ENCODE assay signal across 17 mouse cellular contexts in genomic region chr11:68430662-68431061, GRCm38 (mm10). TPM values are rescaled to one million over a fixed set of nuclear protein-coding genes. Genes with fewer than 3 reads are reported as not detected.
DNase-seq lines count a peak whose midpoint lies in the region; ATAC-seq and TF ChIP-seq lines count a peak whose summit lies in the region.
"Had no signal": no experiment of that assay in that cellular context is flagged by ENCODE, and none has a peak within 500 bp of the region (broad histone marks: within the 10 kb centered on the region; RNA-seq: fewer than 3 reads in every experiment).

No protein-coding gene starts in this region.

- peaks cover 29% of the 10 kb centered on the region for H3K27me3 ChIP-seq in liver, embryonic 13.5 days
- H3K27me3 ChIP-seq in liver, embryonic 12.5 days (replicated peaks): peaks cover 54% of the 10 kb centered on the region
- peaks cover 13% of the 10 kb centered on the region for H3K27me3 ChIP-seq in liver, postnatal 0 days (ENCODE audit: insufficient read depth, low read length)

- no peak overlapping the region for H3K4me3 ChIP-seq in liver, embryonic 13.5 days (replicated peaks)
- H3K4me3 ChIP-seq in liver, embryonic 12.5 days: no peak overlapping the region
- 0 out of 2 replicates have a peak overlapping the region, but pooled peaks have one; percentile 56 for H3K4me3 ChIP-seq in liver, postnatal 0 days (ENCODE audit: low read depth, low read length)
- H3K4me3 ChIP-seq: left cerebral cortex, adult 2 months; midbrain, embryonic 13.5 days; neural tube, embryonic 13.5 days had no signal

- no peak; the same call in 1 of the 2 replicates for TF ChIP-seq CTCF in liver, postnatal 0 days (IDR thresholded peaks at IDR 0.05; ENCODE audit: low read depth)

- peak overlapping the region; percentile 61; the same call in 1 of the 2 replicates for H3K4me2 ChIP-seq in liver, embryonic 13.5 days
- H3K4me2 ChIP-seq in liver, embryonic 12.5 days: no peak overlapping the region
- H3K4me2 ChIP-seq in liver, postnatal 0 days (ENCODE audit: low read depth, low read length): peak overlapping the region; percentile 66

- WGBS in liver, embryonic 13.5 days (ENCODE audit: insufficient replicate concordance): 41% methylated on average over 5 of the region's 5 CpGs
- 41% methylated on average over 5 of the region's 5 CpGs for WGBS in liver, embryonic 12.5 days (ENCODE audit: insufficient replicate concordance)
- 29% methylated on average over 5 of the region's 5 CpGs for WGBS in liver, postnatal 0 days (ENCODE audit: insufficient replicate concordance)

- DNase-seq in liver, embryonic 13.5 days: no peak
- peak; percentile 41 for DNase-seq in T-cell, adult 2 months (ENCODE audit: low spot score)
- DNase-seq in liver, postnatal 0 days: peak; percentile 43
- peak; percentile 63 to 70 for DNase-seq in thymus, postnatal 10 days (ENCODE audit: low spot score in 2 of 2)
- no peak for DNase-seq in adrenal gland, postnatal 25 days
- DNase-seq in cerebellum, postnatal 25 days: no peak
- DNase-seq: cerebellum, postnatal 14 days; gastrocnemius, postnatal 14 days; lung, adult 18-20 months; right cerebral cortex, postnatal 14 days had no signal

- H3K9me3 ChIP-seq in liver, embryonic 13.5 days (replicated peaks): no peaks in the 10 kb centered on the region
- no peaks in the 10 kb centered on the region for H3K9me3 ChIP-seq in liver, embryonic 12.5 days (replicated peaks)
- H3K9me3 ChIP-seq in liver, postnatal 0 days (ENCODE audit: low read length): no peaks in the 10 kb centered on the region
- H3K9me3 ChIP-seq: embryonic facial prominence, embryonic 15.5 days; midbrain, embryonic 13.5 days; neural tube, embryonic 13.5 days had no signal

- TF ChIP-seq EP300 in liver, postnatal 0 days (IDR thresholded peaks at IDR 0.05; ENCODE audit: low read depth): no peak

- no peak overlapping the region for H3K27ac ChIP-seq in liver, embryonic 13.5 days
- H3K27ac ChIP-seq in liver, embryonic 12.5 days: no peak overlapping the region
- peak overlapping the region; percentile 89 for H3K27ac ChIP-seq in liver, postnatal 0 days (ENCODE audit: low read depth)
- H3K27ac ChIP-seq: embryonic facial prominence, embryonic 15.5 days; kidney, postnatal 0 days; left cerebral cortex, adult 2 months; midbrain, embryonic 13.5 days; neural tube, embryonic 13.5 days had no signal

- no peaks in the 10 kb centered on the region for H3K36me3 ChIP-seq in liver, embryonic 13.5 days
- H3K36me3 ChIP-seq in liver, embryonic 12.5 days: no peaks in the 10 kb centered on the region
- no peaks in the 10 kb centered on the region for H3K36me3 ChIP-seq in liver, postnatal 0 days (replicated peaks; ENCODE audit: insufficient read depth, low read length)
- H3K36me3 ChIP-seq: embryonic facial prominence, embryonic 15.5 days; midbrain, embryonic 13.5 days; neural tube, embryonic 13.5 days had no signal

- ATAC-seq in liver, embryonic 13.5 days (ENCODE audit: low read depth): no peak
- ATAC-seq in liver, embryonic 12.5 days: no peak
- ATAC-seq in liver, postnatal 0 days: peak; percentile 43; the same call in 1 of the 2 replicates
- ATAC-seq: forebrain, embryonic 14.5 days had no signal

- no peak overlapping the region for H3K9ac ChIP-seq in liver, embryonic 13.5 days
- no peak overlapping the region for H3K9ac ChIP-seq in liver, embryonic 12.5 days
- H3K9ac ChIP-seq in liver, postnatal 0 days (replicated peaks): no peak overlapping the region
- H3K9ac ChIP-seq: embryonic facial prominence, embryonic 15.5 days; midbrain, embryonic 13.5 days; neural tube, embryonic 13.5 days had no signal

- H3K4me1 ChIP-seq in liver, embryonic 13.5 days (replicated peaks): 0 out of 2 replicates have a peak, but pooled peaks cover 7% of the 10 kb centered on the region
- H3K4me1 ChIP-seq in liver, embryonic 12.5 days: peaks cover 7% of the 10 kb centered on the region; the same call in 1 of the 2 replicates
- peaks cover 8% of the 10 kb centered on the region for H3K4me1 ChIP-seq in liver, postnatal 0 days (ENCODE audit: insufficient read depth)

RNA-seq across cellular contexts. Expression of gene Pik3r5, which starts 1.3 kb away (rescaled TPM):
- polyA plus RNA-seq in liver, embryonic 13.5 days (2015; fragmentation: Nextera tagmentation; extraction: Ambion mirVana): 0.15 and 0.32 TPM in 2 replicates
- 0.24 and 0.27 TPM in 2 replicates for polyA plus RNA-seq in liver, embryonic 12.5 days (2016; fragmentation: Nextera tagmentation; extraction: Ambion mirVana)
- 0.82 and 0.86 TPM in 2 replicates for polyA plus RNA-seq in liver, postnatal 0 days (2015; fragmentation: Nextera tagmentation; extraction: Ambion mirVana)
- total RNA-seq in adrenal gland, postnatal 25 days (2021): 0.94 and 1.3 TPM in 2 replicates

RNA-seq across cellular contexts. Expression of gene Ntn1, which starts 30.0 kb away (rescaled TPM):
- 0.21 and 0.24 TPM in 2 replicates for polyA plus RNA-seq in liver, embryonic 13.5 days (2015; fragmentation: Nextera tagmentation; extraction: Ambion mirVana)
- polyA plus RNA-seq in liver, embryonic 12.5 days (2016; fragmentation: Nextera tagmentation; extraction: Ambion mirVana): 0.53 and 0.57 TPM in 2 replicates
- 0.76 and 0.95 TPM in 2 replicates for polyA plus RNA-seq in liver, postnatal 0 days (2015; fragmentation: Nextera tagmentation; extraction: Ambion mirVana)
- 5.5 and 6.4 TPM in 2 replicates for total RNA-seq in adrenal gland, postnatal 25 days (2021)

Comparison
In these comparisons a context has a peak if more than half of its experiments do, and no peak if none do; other contexts are left out.
1. DNase-seq: peak in T-cell, adult 2 months (single experiment), liver, postnatal 0 days (single experiment) and thymus, postnatal 10 days (2 of 2); none in liver, embryonic 13.5 days (single experiment), adrenal gland, postnatal 25 days (single experiment) and cerebellum, postnatal 25 days (0 of 2).